Mouse (Mus musculus) heart, postnatal 10 days (tissue): ENCODE data around the gene Fat3. TPM values are rescaled to one million over a fixed set of nuclear protein-coding genes. Genes with fewer than 3 reads are reported as not detected.

Experiments
- DNase-seq, 2 experiments: peaks; one replicate each; pipeline ENCODE4 v3.0.0; 2021
- intact Hi-C: fragments of 180-260 bp; cut with DNase I; formaldehyde crosslinking; loops from one replicate; pipeline ENCODE4 v1.15.1; 2025
- total RNA-seq, 2 experiments: library from RNA; stranded (reverse); gene quantifications; 2 replicates each; pipeline ENCODE4 v1.2.3; 2021

The Fat3 gene
- total RNA-seq, 2 experiments from 2014 or later: 1.3 to 1.4 TPM

DNA sequence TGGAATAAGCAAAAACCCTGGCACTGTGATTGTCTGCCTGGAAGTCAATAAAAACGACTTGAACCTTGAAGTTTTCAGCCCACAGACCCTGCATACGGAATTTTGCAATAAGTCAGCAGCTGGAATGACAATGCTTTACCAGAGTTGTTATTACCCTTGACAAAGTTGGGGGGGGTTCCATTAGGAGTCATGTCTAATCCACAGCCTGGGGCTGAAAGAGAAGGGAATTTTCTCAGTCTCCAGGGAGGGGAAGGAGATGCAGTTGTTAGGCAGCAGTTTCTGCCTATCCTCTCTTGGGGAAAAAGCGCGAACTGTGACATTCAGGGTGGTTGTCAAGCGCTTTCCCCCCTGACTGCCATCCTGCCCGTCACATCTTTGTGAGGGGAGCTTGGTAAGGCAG is 60.4 kb downstream of the Fat3 start:
- DNase-seq: peak; percentile 17

DNA sequence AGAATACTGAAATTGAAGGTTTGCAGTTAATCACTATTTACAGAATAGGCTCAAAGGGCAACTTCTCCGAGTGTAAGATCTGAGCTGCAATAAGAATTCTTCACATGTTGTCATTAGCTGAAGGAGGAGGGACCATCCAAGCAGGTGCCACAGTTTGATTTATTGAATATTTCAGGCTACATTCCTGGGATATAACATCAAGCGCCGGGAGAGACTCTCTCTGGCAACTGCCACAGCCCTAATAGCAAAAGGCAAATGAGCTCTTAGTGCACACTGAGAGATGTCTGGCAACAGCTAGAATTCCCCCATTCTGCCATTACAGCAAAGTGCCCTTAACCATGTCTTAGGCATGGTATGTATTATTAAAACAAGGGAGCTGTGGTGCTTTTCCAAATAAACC is 61.1 kb downstream of the Fat3 start:
- intact Hi-C loops: loop anchor here (5.0 kb wide), 1 partner anchor 57 kb away; no protein-coding TSS in a partner anchor
- DNase-seq: peak in 1 of 2 experiments; percentile 7

More for the DNA sequence above, 60.4 kb downstream of the Fat3 start:
- intact Hi-C loops: loop anchor here (5.0 kb wide), 1 partner anchor 57 kb away; no protein-coding TSS in a partner anchor

DNA sequence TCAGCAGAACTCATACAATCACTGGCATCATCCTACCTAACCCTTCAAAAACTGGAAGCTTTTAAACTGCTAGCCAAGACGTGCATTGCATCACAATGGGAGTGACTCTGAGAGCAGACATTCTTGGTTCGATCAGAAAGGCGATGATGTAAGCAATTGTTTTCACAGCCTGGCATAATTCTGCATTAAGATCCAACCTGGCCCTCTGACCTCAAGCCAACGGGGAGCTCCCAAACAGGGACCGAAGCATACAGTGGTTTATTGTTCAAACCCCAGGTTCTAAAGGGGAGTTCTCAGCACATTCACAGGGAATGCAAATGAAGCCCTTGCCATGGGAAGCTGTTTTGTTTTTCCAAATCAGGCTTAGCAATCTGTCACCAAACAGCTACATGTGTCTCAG is 63.3 kb downstream of the Fat3 start:
- intact Hi-C loops: no loop called here
- DNase-seq: no peak

DNA sequence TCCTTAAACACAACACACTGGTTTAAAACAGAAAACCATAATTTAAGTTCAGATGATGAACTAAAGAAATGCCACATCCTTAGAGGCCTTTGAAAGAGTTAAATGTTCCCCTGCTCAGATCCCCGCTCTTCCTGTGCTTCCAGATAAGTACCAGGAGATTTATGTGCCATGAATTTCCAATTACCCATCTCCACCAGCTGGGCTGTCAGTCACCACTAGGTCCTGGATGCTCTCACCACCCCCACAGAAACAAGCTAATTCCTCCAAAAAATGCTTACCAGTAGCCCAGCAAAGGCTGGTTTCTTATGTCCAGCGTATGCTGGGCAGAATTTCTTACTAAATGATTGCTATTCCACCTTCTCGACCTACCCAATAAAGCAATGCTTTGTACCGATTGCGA is 72.5 kb downstream of the Fat3 start:
- intact Hi-C loops: no loop called here
- no peak for DNase-seq

DNA sequence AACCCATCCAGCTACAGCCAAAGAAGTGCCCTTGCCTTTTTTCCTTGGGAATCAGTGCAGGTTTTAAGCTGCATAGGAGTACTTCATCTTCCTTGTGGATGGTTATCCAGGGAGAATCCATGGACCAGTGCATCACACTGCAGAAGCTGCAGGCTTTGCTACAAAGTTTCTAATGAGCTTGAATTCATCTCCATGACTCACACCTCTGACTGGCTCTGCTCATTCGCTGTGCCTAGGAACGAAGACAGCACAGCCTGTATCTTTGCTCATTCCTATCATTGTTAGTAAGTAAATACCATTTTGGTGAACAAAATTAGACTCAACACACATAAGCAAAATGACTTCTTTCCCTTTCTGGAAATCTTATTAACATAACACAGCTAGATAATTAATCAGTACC is 78.4 kb downstream of the Fat3 start:
- no peak for DNase-seq
- intact Hi-C loops: no loop called here

DNA sequence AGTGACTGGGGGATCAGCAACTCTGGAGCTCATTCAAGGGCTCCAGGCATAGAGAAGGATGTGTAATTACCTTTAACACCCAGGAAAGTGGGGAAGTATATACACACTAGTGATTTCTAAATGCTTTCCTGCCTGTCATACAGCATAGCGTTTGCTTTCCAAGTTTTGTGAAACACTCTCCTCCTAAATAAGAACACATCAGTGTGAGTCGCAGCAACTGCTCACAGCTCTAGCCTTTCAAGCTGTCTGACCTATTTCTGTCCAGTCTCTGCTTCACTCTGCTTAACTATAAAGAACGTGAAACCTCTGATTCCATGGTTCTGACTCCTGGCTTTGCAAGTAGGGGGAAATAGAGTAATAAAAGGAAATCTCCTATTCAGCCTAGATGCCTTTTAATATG is 98.3 kb downstream of the Fat3 start:
- no peak for DNase-seq
- intact Hi-C loops: no loop called here

DNA sequence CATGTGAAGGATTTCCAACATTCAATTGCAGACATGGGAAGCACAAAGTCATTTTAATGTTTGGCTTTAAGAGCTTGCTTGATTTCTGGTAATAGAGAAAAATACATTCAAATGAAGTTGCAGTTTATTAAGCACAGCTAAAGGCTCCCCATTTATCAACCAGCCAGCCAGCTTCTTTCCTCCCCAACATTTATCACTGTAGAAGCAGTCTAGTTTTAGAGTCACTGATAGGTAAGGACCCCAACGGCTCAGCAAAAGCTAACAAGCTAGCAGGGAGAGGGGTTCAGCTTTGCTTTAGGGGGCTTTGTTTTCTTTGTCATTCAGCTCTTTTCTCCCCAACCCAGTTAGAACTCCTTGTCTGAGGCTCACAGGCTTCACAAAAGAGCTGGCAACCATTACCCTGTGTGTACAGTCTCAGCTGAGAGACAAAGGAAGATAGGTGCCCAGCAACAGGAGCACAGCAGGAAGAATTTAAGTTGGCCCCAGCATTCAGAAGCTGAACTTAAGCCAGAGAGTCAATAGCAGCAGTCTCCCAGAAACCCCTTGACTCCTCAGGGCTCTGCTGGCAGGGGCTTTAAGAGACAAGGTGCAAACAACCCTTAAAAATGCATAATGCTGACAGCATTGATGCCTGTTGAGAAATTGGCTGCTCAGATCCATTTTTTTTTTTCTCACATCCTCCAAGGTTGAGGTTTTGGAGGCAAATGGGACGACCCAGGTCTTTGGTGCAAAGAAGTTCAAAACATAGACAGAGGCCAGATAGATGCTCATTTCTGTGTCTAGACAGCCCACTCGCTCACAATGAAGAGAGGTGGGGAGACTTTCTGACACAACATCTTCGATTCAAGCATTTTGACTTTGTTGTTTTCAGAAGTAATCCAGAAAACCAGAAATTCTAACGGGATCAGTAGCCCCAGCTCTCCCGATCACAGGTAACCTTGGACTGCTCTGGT is 102.1 kb downstream of the Fat3 start:
- intact Hi-C loops: no loop called here

DNA sequence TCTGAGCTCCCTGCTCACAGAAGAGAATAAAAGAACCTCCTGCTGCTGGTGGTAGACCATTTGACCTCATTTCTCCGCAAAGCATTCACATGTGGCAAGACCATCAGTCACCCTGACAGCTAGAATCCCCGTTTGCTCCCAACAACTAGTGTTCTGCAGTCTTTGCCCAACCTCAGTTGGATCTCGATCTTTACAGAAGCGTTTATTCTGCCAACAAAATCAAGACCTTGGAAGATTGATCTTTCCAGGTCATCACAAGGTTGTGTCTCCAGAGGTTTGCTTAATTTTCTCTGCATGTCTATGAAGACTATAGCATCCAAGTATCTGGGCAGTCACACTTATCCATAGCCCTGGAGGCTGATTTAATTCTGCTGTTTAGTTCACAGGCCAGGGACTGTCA is 111.9 kb downstream of the Fat3 start:
- intact Hi-C loops: no loop called here
- no peak for DNase-seq

More for the DNA sequence above, 102.1 kb downstream of the Fat3 start:
- DNase-seq: no peak

DNA sequence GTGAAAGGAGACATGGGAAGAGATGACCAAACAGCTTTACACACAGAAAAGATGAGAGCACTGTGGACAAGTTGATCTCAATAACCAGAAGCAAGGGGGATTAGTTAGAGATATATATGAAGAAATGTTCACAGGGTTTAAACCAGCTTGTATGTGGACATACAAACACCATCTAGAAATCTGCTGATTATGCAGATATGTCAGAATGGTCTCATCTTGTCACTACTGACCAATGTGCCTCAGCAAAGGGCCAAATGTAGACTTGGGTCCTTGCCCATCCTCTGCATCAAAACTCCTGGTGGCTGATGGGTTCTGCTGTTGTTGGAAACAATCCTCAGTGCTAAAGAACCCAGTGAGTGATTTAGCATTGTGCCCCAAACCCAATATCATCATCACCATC is 113.6 kb downstream of the Fat3 start:
- intact Hi-C loops: no loop called here
- no peak for DNase-seq

DNA sequence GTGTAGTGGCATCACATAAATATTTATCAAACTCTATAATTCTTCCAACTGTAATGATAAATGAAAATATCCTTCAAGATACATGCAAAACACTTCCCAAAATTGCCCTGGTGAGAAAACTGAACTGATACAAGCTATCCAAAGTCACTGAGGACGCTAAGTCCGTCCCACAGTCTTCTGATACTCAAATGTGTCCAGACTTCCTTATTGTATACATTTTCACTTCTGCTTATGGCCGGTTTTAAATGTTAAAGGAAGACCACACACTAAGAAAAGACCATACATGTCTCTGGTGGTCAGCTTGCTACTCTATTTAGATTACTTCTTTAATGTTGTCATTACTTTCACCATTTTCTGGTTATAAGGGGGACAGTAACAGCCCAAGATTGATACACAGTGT is 137.4 kb downstream of the Fat3 start:
- intact Hi-C loops: no loop called here
- DNase-seq: no peak

DNA sequence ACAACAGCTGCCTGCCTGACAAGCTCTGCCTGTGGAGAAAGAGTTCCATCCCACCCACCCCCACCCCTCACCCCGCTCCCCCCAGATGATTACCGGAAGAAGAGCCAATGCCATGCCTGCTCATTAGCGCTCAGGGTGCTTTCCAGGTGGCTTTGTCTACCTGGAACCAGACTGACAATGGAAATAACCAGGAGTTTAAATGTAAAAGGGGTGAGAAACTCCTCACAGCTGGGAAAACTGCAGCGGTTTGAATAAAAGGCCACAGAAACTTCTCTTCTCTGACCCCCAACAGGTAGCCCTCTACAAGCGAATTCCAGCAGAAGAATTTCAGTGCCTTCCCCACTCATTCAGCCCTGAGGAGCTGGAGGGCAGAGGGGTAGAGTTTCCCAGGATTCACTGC is 139.3 kb downstream of the Fat3 start:
- DNase-seq: no peak
- intact Hi-C loops: no loop called here

DNA sequence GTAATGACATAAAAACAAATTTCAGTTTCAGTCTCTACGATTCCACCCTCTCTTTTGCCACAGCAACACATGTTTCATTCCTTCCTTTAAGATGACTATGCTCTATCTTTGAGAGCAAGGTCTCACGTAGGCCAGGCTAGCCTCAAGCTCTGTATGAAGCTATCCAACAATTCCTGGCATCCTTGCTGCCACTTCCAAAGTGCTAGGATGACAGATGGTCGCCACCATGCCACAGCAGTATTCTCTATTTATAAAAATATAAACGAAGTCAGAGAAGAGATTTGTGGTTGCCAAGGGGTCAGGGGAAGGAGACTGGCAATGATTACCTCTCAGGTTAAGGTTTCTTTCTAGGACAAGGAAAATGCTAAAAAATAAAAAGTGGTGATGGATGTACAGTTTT is 144.4 kb downstream of the Fat3 start:
- no peak for DNase-seq
- intact Hi-C loops: no loop called here

DNA sequence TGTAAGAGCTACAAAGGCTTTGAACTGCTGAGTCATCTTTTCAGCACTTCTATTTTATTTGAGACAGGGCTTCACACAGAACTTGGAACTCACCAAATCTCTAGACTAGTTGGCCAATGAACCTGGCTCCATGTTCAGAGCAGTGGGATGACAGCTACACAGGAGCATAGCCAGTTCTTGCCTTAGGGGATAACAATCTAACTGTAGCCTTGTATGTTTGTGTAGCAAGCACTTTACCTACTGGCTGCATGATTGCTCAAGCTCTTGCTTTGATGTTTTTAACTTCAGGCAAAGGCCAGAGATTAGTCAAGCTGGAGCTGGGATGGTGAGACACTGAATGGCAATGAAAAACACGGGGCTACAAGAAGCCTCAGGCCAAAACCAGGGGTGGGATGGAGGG is 146.2 kb downstream of the Fat3 start:
- intact Hi-C loops: no loop called here
- no peak for DNase-seq

DNA sequence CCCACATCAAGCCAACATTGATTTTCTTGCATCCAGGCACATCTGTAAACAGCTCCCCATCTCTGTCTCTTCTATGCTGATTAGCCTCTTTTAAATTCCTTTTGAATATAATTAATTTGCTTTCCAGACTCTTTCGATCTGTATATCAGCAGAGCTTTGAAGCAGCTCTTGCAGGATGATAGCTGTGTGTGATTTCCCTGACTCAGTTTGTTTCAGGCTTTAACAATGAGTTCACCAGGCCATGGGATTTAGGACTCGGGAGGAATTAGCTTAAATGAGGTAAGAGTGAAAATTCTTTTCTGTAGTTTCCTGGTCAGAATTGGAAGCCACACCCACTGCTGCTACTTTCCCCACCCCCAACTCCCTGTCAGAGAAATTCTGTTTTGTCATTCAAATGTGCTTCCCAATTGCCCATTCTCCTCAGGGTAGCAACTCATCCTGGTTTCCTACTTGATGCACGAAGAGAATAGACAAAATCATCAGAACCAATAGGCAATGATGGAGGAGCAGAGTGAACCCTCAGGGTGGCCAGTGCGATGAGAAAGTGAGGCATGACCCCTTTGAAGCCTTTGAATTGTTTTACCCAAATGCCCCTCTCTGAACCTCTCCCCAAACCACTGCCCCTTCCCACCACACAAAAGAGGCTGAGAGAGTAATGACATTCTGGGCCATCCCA is 147.9 kb downstream of the Fat3 start:
- DNase-seq: no peak
- intact Hi-C loops: no loop called here

DNA sequence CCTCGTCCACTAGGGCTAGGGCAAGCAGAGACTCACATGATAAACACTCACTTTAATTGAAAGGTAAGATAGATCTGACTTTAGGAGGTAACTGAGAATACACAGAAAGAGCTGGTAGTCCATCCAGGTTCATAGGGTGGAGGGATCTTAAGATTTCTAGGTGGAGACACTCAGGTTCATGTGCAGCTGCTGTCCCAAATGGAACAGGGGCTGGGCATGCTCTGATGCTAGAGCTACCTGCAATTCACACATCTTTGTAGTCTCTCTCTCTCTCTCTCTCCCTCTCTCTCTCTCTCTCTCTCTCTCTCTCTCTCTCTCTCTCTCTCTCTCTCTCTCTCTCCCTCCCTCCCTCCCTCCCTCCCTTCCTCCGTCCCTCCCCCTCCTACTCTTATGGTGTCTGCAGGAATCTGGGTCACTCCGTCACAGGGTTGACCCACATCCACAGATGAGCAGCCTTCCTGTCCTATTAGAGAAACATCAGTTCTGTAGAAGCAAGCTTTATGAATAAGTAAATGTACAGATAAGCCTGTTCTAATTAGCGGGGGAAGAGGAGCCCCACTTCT is 148.5 kb downstream of the Fat3 start:
- intact Hi-C loops: no loop called here
- no peak for DNase-seq

DNA sequence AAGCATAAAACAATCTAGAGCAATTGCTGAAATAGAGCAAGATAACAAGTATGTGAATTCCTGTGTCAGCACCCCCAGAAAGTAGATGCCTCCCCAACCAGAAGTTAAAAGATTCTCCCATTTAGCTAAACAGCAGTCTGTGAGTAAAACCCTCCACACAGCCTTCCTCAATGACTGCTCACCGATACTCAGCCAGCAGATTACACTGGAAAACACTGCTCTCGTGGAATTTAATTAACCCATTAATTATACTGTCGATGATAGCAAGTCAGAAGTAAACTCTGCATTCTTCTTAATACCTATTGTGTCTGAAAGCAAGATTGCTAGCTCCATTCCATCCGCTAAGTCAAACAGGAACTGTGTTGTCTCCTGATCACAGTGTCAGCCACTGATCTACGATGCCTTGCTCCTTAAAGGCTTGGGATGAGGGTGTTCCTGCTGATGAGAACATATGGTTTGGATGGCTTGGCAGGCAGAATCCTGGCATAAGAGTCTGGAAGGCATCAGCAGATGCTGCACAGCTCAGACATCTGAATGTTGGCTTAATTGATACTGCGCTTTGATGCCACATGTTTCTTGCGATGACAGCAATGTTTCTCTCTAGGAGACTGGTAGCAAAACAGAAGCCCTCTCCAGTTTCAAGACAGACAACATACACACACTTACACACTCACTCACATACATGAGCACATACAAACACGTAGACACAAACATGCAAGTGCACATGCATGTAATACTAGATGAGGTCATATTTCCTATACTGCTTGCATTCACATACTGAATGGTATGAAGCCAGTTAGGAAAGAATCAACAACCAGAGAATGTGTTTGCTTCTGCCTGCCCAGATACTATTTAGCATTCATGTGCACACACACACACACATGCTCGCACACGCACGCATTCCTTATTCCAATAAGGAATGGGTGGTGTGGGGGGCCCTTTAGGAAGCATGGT is 155.9 kb downstream of the Fat3 start:
- intact Hi-C loops: no loop called here
- no peak for DNase-seq

DNA sequence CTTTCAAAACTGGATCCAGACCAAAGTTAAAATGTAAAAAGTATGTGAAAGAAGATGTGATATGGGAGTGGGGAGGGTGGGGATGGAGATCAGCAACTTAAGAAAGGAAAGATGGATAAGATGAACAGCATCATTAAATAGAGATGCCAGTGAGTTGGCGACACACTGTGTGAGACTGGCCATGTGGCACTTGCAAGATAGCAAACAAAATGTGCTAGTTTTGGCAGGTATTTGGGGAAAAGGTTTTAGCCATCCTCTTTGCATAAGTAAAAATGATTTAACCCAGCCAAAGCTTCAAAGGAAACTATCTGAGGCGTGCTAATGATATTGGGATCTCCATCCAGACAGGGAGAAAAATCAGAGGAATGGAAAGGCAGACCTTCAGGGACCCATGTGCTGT is 157.9 kb downstream of the Fat3 start:
- no peak for DNase-seq
- intact Hi-C loops: no loop called here

DNA sequence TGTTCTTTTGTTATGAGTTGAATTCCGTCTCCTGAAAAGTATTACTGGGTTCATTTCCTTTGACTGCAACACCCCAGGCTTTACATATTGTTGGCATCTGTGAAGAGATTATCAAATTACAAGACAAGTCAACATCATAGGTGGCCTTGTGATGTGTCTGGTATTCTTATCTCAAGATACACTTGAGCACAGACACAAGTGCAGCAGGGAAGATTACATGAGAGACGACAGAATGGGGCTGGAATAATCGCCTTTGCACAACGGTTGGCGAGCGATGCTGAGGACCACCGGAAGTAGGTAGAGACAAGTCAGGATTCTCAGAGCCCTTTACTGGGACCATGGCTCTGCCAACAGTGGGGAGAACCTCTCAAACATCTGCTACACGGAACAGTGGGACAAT is 158.5 kb downstream of the Fat3 start:
- DNase-seq: no peak
- intact Hi-C loops: no loop called here

DNA sequence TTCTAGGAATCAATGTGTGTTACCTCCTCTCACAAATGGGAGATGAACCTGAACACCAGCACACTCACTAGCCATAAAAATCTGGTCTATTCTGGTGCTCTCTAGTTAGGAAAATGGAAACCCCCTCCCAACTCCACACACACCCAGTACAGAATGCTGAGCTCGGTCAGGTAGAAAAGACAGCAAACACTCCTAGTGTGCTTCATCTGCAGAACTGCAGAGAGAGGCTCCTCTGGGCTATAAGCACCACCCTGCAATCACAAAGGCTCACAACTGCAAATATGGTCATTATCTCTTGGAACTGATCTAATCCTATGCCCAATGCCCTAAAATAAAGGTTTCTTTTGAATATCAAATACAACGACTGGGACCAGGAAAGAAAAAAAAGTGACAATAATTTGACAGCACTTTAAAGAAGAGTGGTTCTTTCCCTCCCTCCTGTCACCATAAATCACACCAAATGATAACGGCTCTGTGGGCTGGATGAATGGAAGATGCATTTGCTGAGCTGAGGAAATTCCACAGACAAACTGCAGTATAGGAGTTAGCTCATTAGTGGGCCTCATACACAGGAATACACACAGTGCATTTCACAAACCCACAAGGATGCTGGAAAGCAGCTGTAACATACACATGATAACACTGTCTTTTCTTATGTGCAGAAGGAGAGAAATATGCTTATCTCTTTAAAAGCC is 170.6 kb downstream of the Fat3 start:
- intact Hi-C loops: no loop called here
- DNase-seq: no peak

DNA sequence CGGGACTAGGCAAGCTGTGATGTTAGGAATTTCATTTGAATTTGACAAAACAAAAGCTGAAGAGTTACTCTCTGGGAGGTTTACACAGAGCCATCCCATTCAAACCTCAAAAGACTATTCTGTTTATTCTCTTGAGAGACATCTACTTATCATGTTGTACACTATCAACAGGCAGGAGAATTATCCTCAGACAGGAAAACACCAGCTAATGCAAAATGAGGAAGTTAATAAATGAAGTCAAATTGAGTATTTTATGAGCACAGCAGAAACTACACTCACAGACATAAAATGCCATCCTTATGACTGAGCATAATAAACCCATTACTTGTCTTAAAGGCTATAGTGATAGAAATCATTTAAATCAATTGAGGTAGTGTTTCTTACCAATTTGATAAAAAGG is 182.1 kb downstream of the Fat3 start:
- intact Hi-C loops: no loop called here

More for the DNA sequence above, 182.1 kb downstream of the Fat3 start:
- DNase-seq: no peak
